Mouse (Mus musculus) frontal cortex, adult (tissue): ENCODE results near the gene Gpr135.
A peak's percentile ranks its signal among the peaks of the same experiment; 100 is the strongest.
"Not testable (repeated sequence)": the region's sequence is repeated elsewhere in the genome, so short reads cannot be mapped to it uniquely, and the experiment has no call there.

Experiments used
- ATAC-seq: cut with Nextera tagmentation; 2 replicates; pipeline ENCODE4 v1.9.2; 2017; ENCODE audit warnings: mild to moderate bottlenecking, moderate library complexity, mixed read lengths; ENCODE audit not compliant: low TSS enrichment

The Gpr135 gene

DNA sequence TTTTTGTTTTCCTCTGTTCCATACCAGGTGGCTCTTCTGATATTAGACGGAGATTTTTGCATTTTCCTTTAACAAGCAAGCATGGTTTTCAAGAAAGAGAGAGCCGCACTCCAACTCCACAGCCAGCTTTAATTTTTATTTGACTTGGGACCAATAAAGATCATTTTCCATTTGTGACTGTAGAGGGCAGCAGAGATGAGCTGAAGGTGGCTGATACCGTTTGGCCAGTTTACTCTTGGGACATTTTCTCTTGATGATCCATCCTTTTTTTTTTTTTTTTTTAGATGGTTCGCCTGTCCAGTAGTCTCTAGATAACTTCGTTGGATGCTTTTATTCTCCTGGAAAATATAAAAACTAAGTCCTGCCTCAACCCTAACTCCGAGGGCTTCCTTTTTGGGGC is 17.6 kb downstream of the Gpr135 start:
- ATAC-seq: no peak

DNA sequence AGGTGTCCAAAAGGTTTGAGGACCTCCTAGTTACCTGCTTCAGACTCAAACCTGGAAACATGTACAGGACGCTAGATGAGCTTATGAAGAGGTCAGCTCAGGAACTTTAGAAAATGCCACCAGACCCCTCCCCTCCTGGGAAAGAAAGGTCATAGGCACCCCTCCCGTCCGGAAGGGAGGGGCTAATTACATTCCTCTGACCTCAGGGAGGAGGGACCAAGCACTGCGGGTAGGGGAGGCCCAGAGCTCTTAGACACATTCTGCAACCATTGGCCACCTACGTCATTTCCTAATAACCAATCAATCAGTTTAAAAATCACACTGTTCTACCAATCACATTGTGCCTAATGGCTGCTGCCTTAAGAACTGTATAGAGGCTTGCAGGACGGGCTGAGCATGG is 18.4 kb downstream of the Gpr135 start:
- ATAC-seq: no peak

- ATAC-seq: no peak
Measured at GRCm38 (mm10) chr12:72050821-72051220, 20.1 kb downstream of the Gpr135 start.

GRCm38 (mm10) chr12:72050156-72050555 is 20.8 kb downstream of the Gpr135 start:
- ATAC-seq: not testable (repeated sequence)

- ATAC-seq: peak; percentile 50; the same call in 1 of the 2 replicates
Measured at GRCm38 (mm10) chr12:72047513-72047912, 23.4 kb downstream of the Gpr135 start.

DNA sequence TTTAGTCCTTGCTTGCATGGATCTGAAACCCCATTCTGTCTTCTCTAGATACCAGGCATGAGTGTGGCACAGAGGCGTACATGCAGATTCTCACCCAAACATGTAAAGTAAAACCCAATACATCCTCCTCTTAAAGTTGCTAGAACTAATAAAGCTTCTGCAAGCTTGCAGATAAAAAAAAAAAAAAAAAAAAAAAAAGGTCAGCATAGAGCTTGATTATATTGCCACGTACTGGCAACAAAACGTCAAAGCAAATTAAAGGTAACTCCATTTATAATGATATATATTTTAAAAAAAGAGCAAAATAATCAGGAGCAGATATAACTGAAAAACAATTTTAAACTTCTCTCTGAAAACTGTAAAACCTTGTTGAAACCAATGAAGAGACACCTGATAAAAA is 29.7 kb downstream of the Gpr135 start:
- no peak for ATAC-seq

- ATAC-seq: no peak
Measured at GRCm38 (mm10) chr12:72039501-72039900, 31.4 kb downstream of the Gpr135 start.

GRCm38 (mm10) chr12:72038866-72039265 is 32.1 kb downstream of the Gpr135 start:
- ATAC-seq: no peak

DNA sequence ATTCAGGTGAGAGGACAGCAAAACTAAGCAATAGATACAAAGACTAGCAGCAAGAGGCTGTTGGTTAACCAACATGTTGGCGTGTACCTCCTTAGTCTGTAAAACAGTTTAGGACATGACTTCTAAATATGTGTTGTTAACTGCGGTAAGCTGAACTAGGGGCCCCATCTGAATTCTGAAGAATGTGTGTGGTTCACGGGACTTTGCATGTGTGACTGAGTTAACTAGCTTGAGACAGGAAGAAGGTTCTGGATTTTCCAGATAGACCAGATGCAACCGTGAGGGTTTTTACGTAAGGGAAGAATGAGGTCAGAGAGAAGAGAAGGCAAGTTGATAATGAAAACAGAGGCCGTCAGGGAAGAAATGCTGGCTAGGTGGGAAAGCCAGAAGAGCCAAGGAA is 33.9 kb downstream of the Gpr135 start:
- ATAC-seq: no peak

GRCm38 (mm10) chr12:72036097-72036661 is 34.7 kb downstream of the Gpr135 start:
- no peak for ATAC-seq

DNA sequence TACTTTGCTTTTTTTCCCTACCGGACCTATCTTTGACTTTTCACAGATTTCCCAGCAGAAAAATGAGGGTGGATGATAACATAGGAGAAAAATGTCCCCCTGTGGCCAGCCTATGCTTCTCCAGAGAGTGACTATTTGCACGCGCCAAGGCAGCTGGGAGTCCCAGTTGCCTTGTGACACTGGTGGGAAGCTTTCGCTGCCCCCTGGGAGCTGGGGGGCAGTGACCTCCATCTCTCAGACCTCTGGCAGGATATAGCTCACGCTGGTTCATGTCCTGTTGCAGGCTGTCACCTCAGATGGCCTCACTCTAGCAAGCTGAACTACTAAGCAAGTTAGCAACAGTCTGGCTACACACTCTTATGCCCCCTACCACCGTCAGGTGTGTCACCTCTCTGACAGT is 39.1 kb downstream of the Gpr135 start:
- no peak for ATAC-seq

- ATAC-seq: no peak
Measured at GRCm38 (mm10) chr12:72031171-72031570, 39.8 kb downstream of the Gpr135 start.

- ATAC-seq: no peak
Measured at GRCm38 (mm10) chr12:72025275-72025795, 45.6 kb downstream of the Gpr135 start.

GRCm38 (mm10) chr12:72023572-72023971 is 47.4 kb downstream of the Gpr135 start:
- no peak for ATAC-seq

GRCm38 (mm10) chr12:72022790-72023189 is 48.1 kb downstream of the Gpr135 start:
- ATAC-seq: no peak

- ATAC-seq: no peak
Measured at GRCm38 (mm10) chr12:72021543-72021942, 49.4 kb downstream of the Gpr135 start.

DNA sequence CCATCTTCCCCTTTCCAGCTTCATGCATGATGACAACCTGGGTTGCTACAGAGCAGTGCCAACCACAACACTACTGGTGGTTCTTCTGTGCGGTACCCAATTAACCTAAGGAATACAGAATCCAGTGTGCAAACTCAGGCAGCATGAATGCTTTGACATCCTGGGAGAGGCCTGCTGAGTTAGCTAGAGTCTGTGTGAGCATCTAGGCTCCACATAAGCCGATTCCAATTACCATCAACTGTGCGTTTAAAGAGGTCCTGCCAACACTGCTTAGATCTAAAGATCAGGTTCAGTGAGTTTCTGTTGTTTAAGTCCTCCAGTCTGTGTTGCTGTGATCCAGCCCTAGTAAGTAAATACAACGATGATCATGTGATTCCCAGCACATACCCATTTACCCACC is 50.6 kb downstream of the Gpr135 start:
- ATAC-seq: no peak
